Mouse (Mus musculus) kidney, adult 9 months (tissue): Measurements from ENCODE around the gene Casp1.

Source experiments
- DNase-seq: peaks from one replicate; pipeline ENCODE4 v3.0.0; 2022

The Casp1 gene

GRCm38 (mm10) chr9:5298329-5299131 is at the start of gene Casp1:
TSS of gene Casp1 (plus strand) at chr9:5298517.
- DNase-seq = no peak

- DNase-seq = no peak
Measured at GRCm38 (mm10) chr9:5263951-5264475, 34.3 kb upstream of the Casp1 start.

GRCm38 (mm10) chr9:5270274-5270673 is 28.0 kb upstream of the Casp1 start:
- DNase-seq = no peak

- no peak for DNase-seq
Measured at GRCm38 (mm10) chr9:5270884-5271283, 27.4 kb upstream of the Casp1 start.

GRCm38 (mm10) chr9:5271334-5271845 is 26.9 kb upstream of the Casp1 start:
- no peak for DNase-seq

GRCm38 (mm10) chr9:5286071-5286470 is 12.2 kb upstream of the Casp1 start:
- DNase-seq = no peak

- no peak for DNase-seq
Measured at GRCm38 (mm10) chr9:5286597-5286996, 11.7 kb upstream of the Casp1 start.

- DNase-seq = no peak
Measured at GRCm38 (mm10) chr9:5296354-5297237, 1.7 kb upstream of the Casp1 start.

GRCm38 (mm10) chr9:5299132-5299381 is 740 bp downstream of the Casp1 start:
- no peak for DNase-seq

GRCm38 (mm10) chr9:5308561-5308960 is 10.2 kb downstream of the Casp1 start, which contains the start of gene Casp4:
TSS of gene Casp4 (plus strand) at chr9:5308828.
- peak; percentile 22 for DNase-seq

GRCm38 (mm10) chr9:5310112-5310511 is 11.8 kb downstream of the Casp1 start:
- no peak for DNase-seq

- DNase-seq = no peak
Measured at GRCm38 (mm10) chr9:5311435-5311834, 13.1 kb downstream of the Casp1 start.

- DNase-seq = no peak
Measured at GRCm38 (mm10) chr9:5328204-5328603, 29.9 kb downstream of the Casp1 start.

- no peak for DNase-seq
Measured at GRCm38 (mm10) chr9:5332441-5332840, 34.1 kb downstream of the Casp1 start.

GRCm38 (mm10) chr9:5333422-5333821 is 35.1 kb downstream of the Casp1 start:
- no peak for DNase-seq

GRCm38 (mm10) chr9:5343092-5343491 is 44.8 kb downstream of the Casp1 start:
- no peak for DNase-seq

GRCm38 (mm10) chr9:5344090-5344489 is 45.8 kb downstream of the Casp1 start:
- no peak for DNase-seq

- peak; percentile 21 for DNase-seq
Measured at GRCm38 (mm10) chr9:5345291-5345898, 47.1 kb downstream of the Casp1 start, which contains the start of gene Casp12. TSS of gene Casp12 (plus strand) at chr9:5345430.

- no peak for DNase-seq
Measured at GRCm38 (mm10) chr9:5347381-5347780, 49.1 kb downstream of the Casp1 start.

GRCm38 (mm10) chr9:5353673-5354072 is 55.4 kb downstream of the Casp1 start:
- no peak for DNase-seq

GRCm38 (mm10) chr9:5356801-5357200 is 58.5 kb downstream of the Casp1 start:
- no peak for DNase-seq
